Mouse (Mus musculus) MEL (cell line): ENCODE measurements around the gene Rpl13a. TPM values are rescaled to one million over a fixed set of nuclear protein-coding genes. Genes with fewer than 3 reads are reported as not detected.
A peak's percentile ranks its signal among the peaks of the same experiment; 100 is the strongest.

ENCODE experiments used
- DNase-seq: peaks from one replicate; pipeline ENCODE4 v3.0.0; 2011; ENCODE audit warnings: low read depth, low spot score
- H3K27ac ChIP-seq: 2 replicates; pipeline ENCODE4 v1.5.1; 2012; ENCODE audit warnings: low read depth, mild to moderate bottlenecking, control low read depth, low read length, moderate library complexity; ENCODE audit not compliant: control insufficient read depth
- H3K27me3 ChIP-seq, 2 experiments: fragments of 150-350 bp in 1 of 2; sonication (generic) in 1 of 2; 2 replicates each; pipeline ENCODE4 v1.6.1; 2012; ENCODE audit warnings: low read length in 2 of 2, mild to moderate bottlenecking in 2 of 2, improper control_type of control experiment in 1 of 2, moderate library complexity in 1 of 2; ENCODE audit not compliant: insufficient read depth in 2 of 2, control insufficient read depth in 1 of 2
- H3K36me3 ChIP-seq, 2 experiments: 2 replicates each; pipeline ENCODE4 v1.6.1; 2012 to 2014; ENCODE audit warnings: low read length in 2 of 2, improper control_type of control experiment in 1 of 2, inconsistent platforms in 1 of 2, mild to moderate bottlenecking in 1 of 2; ENCODE audit not compliant: insufficient read depth in 2 of 2, control insufficient read depth in 1 of 2
- H3K4me1 ChIP-seq, 2 experiments: fragments of 150-350 bp in 1 of 2; sonication (generic) in 1 of 2; 2 replicates each; pipeline ENCODE4 v1.6.1; 2012; ENCODE audit warnings: low read length in 2 of 2, improper control_type of control experiment in 1 of 2, mild to moderate bottlenecking in 1 of 2; ENCODE audit not compliant: insufficient read depth in 2 of 2, control insufficient read depth in 1 of 2
- H3K4me3 ChIP-seq, 2 experiments: fragments of 150-350 bp in 1 of 2; sonication (generic) in 1 of 2; 2 replicates each; pipeline ENCODE4 v1.5.1; 2012; ENCODE audit warnings: low read depth in 2 of 2, low read length in 2 of 2, mild to moderate bottlenecking in 2 of 2, moderate library complexity in 2 of 2, control low read depth in 1 of 2, improper control_type of control experiment in 1 of 2; ENCODE audit not compliant: control insufficient read depth in 1 of 2, insufficient read depth in 1 of 2
- H3K79me2 ChIP-seq: 2 replicates; pipeline ENCODE4 v1.6.1; 2012; ENCODE audit warnings: mild to moderate bottlenecking, low read length, moderate library complexity; ENCODE audit not compliant: control insufficient read depth, poor library complexity, insufficient read depth
- H3K9ac ChIP-seq: 2 replicates; pipeline ENCODE4 v1.6.1; 2012; ENCODE audit warnings: low read depth, mild to moderate bottlenecking, control low read depth, low read length, moderate library complexity; ENCODE audit not compliant: control insufficient read depth, poor library complexity, severe bottlenecking
- H3K9me3 ChIP-seq: fragments of 150-350 bp; sonication (generic); replicated peaks from 2 replicates; pipeline ENCODE4 v1.6.1; 2012; ENCODE audit warnings: mild to moderate bottlenecking, low read length, improper control_type of control experiment, moderate library complexity; ENCODE audit not compliant: insufficient read depth
- BHLHE40 ChIP-seq: IDR thresholded peaks from 2 replicates; pipeline ENCODE4 v1.6.1; 2012; ENCODE audit warnings: low read depth, mild to moderate bottlenecking, inconsistent platforms, low read length, improper control_type of control experiment, borderline replicate concordance
- CHD1 ChIP-seq: IDR thresholded peaks from 2 replicates; pipeline ENCODE4 v1.6.1; 2012; ENCODE audit warnings: low read depth, mild to moderate bottlenecking, inconsistent platforms, low read length, improper control_type of control experiment
- CHD2 ChIP-seq: IDR thresholded peaks from 2 replicates; pipeline ENCODE4 v1.6.1; 2011; ENCODE audit warnings: low read length, improper control_type of control experiment
- CTCF ChIP-seq, 3 experiments: IDR thresholded peaks in 2 of 3; conservative IDR thresholded peaks in 1 of 3; 2 replicates each; pipeline ENCODE4 v1.5.1; 2011 to 2012; ENCODE audit warnings: low read length in 3 of 3, low read depth in 2 of 3, mild to moderate bottlenecking in 2 of 3, improper control_type of control experiment in 1 of 3, inconsistent platforms in 1 of 3, mixed read lengths in 1 of 3, moderate library complexity in 1 of 3; ENCODE audit not compliant: control insufficient read depth in 1 of 3, insufficient read depth in 1 of 3, poor library complexity in 1 of 3, severe bottlenecking in 1 of 3
- E2F4 ChIP-seq: IDR thresholded peaks from 2 replicates; pipeline ENCODE4 v1.6.1; 2011; ENCODE audit warnings: low read depth, low read length, improper control_type of control experiment, borderline replicate concordance
- ELF1 ChIP-seq: IDR thresholded peaks from 2 replicates; pipeline ENCODE4 v1.6.1; 2014; ENCODE audit warnings: low read depth, mild to moderate bottlenecking, inconsistent platforms, low read length, improper control_type of control experiment, moderate library complexity
- EP300 ChIP-seq, 2 experiments: IDR thresholded peaks; 2 replicates each; pipeline ENCODE4 v1.6.1; 2011; ENCODE audit warnings: improper control_type of control experiment in 2 of 2, low read length in 2 of 2, low read depth in 1 of 2, mild to moderate bottlenecking in 1 of 2
- ETS1 ChIP-seq: IDR thresholded peaks from 2 replicates; pipeline ENCODE4 v1.6.1; 2012; ENCODE audit warnings: low read depth, mild to moderate bottlenecking, inconsistent platforms, low read length, improper control_type of control experiment, moderate library complexity
- GATA1 ChIP-seq: IDR thresholded peaks from 2 replicates; pipeline ENCODE4 v1.6.1; 2011; ENCODE audit warnings: low read depth, low read length, improper control_type of control experiment
- HCFC1 ChIP-seq: IDR thresholded peaks from 2 replicates; pipeline ENCODE4 v1.6.1; 2012; ENCODE audit warnings: low read depth, mild to moderate bottlenecking, inconsistent platforms, low read length, improper control_type of control experiment, moderate library complexity
- JUND ChIP-seq: IDR thresholded peaks from 2 replicates; pipeline ENCODE4 v1.6.1; 2011; ENCODE audit warnings: low read depth, mild to moderate bottlenecking, improper control_type of control experiment, low read length
- MAZ ChIP-seq: IDR thresholded peaks from 2 replicates; pipeline ENCODE4 v1.6.1; 2012; ENCODE audit warnings: low read depth, mild to moderate bottlenecking, inconsistent platforms, low read length, improper control_type of control experiment
- MEF2A ChIP-seq: IDR thresholded peaks from 2 replicates; pipeline ENCODE4 v1.6.1; 2014; ENCODE audit warnings: low read depth, mild to moderate bottlenecking, inconsistent platforms, low read length, improper control_type of control experiment; ENCODE audit not compliant: poor library complexity, insufficient replicate concordance, severe bottlenecking; ENCODE audit errors: extremely low read depth
- MYB ChIP-seq: IDR thresholded peaks from 2 replicates; pipeline ENCODE4 v1.6.1; 2011; ENCODE audit warnings: mild to moderate bottlenecking, low read depth, low read length, improper control_type of control experiment
- MYC ChIP-seq: IDR thresholded peaks from 2 replicates; pipeline ENCODE4 v1.6.1; 2011; ENCODE audit warnings: low read depth, mild to moderate bottlenecking, low read length, improper control_type of control experiment, moderate library complexity
- NELFE ChIP-seq: IDR thresholded peaks from 2 replicates; pipeline ENCODE4 v1.6.1; 2011; ENCODE audit warnings: low read depth, low read length, improper control_type of control experiment
- NRF1 ChIP-seq: IDR thresholded peaks from 2 replicates; pipeline ENCODE4 v1.6.1; 2014; ENCODE audit warnings: low read depth, mild to moderate bottlenecking, inconsistent platforms, low read length, improper control_type of control experiment, moderate library complexity; ENCODE audit not compliant: poor library complexity, insufficient read depth, severe bottlenecking
- POLR2A ChIP-seq, 2 experiments: IDR thresholded peaks; 2 replicates each; pipeline ENCODE4 v1.6.1; 2011 to 2012; ENCODE audit warnings: low read length in 2 of 2, mild to moderate bottlenecking in 2 of 2, control low read depth in 1 of 2, improper control_type of control experiment in 1 of 2, low read depth in 1 of 2, moderate library complexity in 1 of 2; ENCODE audit not compliant: control insufficient read depth in 1 of 2, insufficient read depth in 1 of 2, poor library complexity in 1 of 2
- POLR2AphosphoS2 ChIP-seq: IDR thresholded peaks from 2 replicates; pipeline ENCODE4 v1.6.1; 2011; ENCODE audit warnings: low read length, improper control_type of control experiment
- POLR2AphosphoS5 ChIP-seq: IDR thresholded peaks from 2 replicates; pipeline ENCODE4 v1.6.1; 2012; ENCODE audit warnings: low read depth, borderline replicate concordance, mild to moderate bottlenecking, inconsistent platforms, low read length, moderate library complexity, mixed read lengths
- RCOR1 ChIP-seq: IDR thresholded peaks from 2 replicates; pipeline ENCODE4 v1.6.1; 2012; ENCODE audit warnings: low read depth, mild to moderate bottlenecking, inconsistent platforms, low read length, improper control_type of control experiment
- TBP ChIP-seq: IDR thresholded peaks from 2 replicates; pipeline ENCODE4 v1.8.0; 2011; ENCODE audit warnings: low read depth, low read length, improper control_type of control experiment
- TCF12 ChIP-seq: IDR thresholded peaks from 2 replicates; pipeline ENCODE4 v1.6.1; 2014; ENCODE audit warnings: low read depth, mild to moderate bottlenecking, inconsistent platforms, low read length, improper control_type of control experiment, moderate library complexity
- UBTF ChIP-seq: IDR thresholded peaks from 2 replicates; pipeline ENCODE4 v1.6.1; 2012; ENCODE audit warnings: low read depth, mild to moderate bottlenecking, inconsistent platforms, low read length, improper control_type of control experiment, moderate library complexity, borderline replicate concordance; ENCODE audit not compliant: insufficient read depth
- USF1 ChIP-seq: IDR thresholded peaks from 2 replicates; pipeline ENCODE4 v1.6.1; 2014; ENCODE audit warnings: low read depth, mild to moderate bottlenecking, inconsistent platforms, low read length, improper control_type of control experiment, moderate library complexity
- ZMIZ1 ChIP-seq: IDR thresholded peaks from 2 replicates; pipeline ENCODE4 v1.6.1; 2012; ENCODE audit warnings: low read depth, mild to moderate bottlenecking, inconsistent platforms, low read length, improper control_type of control experiment, moderate library complexity
- ZNF384 ChIP-seq: IDR thresholded peaks from 2 replicates; pipeline ENCODE4 v1.6.1; 2012; ENCODE audit warnings: low read depth, mild to moderate bottlenecking, inconsistent platforms, low read length, improper control_type of control experiment
- polyA plus RNA-seq, 2 experiments: library from polyadenylated mRNA; stranded (reverse) in 1 of 2; unstranded in 1 of 2; fragments of >175 nt in 1 of 2; fragments of >200 nt in 1 of 2; gene quantifications; 2 replicates each; pipeline versions ENCODE4 v1.2.1 to v1.2.4; 2012; ENCODE audit warnings: low replicate concordance in 2 of 2, low read depth in 1 of 2; ENCODE audit not compliant: insufficient read length in 2 of 2, insufficient read depth in 1 of 2, missing spikeins in 1 of 2
- total RNA-seq: library from RNA; depleted of rRNA; stranded (reverse); fragments of 300-350 nt; gene quantifications from 2 replicates; pipeline ENCODE4 v1.2.3, GENCODE M21; 2012

Rpl13a gene
- total and polyA plus RNA-seq, 3 experiments = 2,091 to 3,727 (median 3,160) TPM

DNA sequence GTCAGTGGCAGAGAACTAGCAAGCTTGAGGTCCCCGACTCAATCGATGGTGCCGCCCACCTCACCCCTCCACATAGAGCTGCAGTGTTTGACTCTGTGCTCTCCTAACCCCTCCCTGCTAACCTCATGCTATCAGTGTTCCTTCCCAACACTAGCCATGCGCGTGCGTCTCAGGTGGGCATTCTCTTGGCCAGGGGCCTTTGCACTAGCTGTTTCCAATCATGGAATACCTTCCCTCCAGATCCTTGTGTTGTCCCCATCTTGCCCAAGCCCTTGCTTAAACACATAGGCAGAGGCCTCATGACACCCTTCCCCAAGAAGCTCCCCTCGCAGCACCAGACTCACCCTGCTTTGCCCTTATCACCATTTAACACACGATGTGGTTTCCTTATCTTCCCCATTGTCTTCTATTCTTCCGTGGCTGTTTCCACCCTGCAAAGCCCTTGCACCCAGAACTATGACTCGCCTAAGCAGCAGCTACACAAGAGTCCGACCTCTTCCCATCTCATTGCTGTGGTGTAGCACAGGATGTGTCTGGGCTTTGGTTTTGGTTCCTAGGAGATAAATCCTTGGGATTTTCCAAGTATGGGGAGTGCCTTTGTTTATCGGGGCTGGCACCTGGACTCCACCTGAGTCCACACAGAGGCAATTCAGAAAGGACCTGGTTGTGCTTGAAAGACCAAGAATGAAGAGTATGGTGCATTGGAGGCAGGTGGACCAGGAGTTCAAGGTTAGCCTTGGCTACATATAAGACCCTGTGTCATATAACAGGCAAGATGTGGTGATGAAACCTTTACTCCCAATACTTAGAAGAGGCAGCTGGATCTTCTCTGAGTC lies 8.8 kb upstream of the Rpl13a start (continued):
- TF ChIP-seq MYB = peak; percentile 31; the same call in 1 of the 2 replicates
- peak; percentile 59 for TF ChIP-seq HCFC1
- peak; percentile 53; the same call in 1 of the 2 replicates for TF ChIP-seq NRF1
- peak; percentile 65; the same call in 1 of the 2 replicates for TF ChIP-seq ELF1
- TF ChIP-seq ZNF384 = peak; percentile 34; the same call in 1 of the 2 replicates
- TF ChIP-seq EP300 (IDR thresholded peaks at IDR 0.05; ENCODE audit: low read depth in 1 of 2, low read length in 2 of 2) = peak; percentile 97 to 98
- peak; percentile 59; the same call in 1 of the 2 replicates for TF ChIP-seq TBP
- peak; percentile 79; the same call in 1 of the 2 replicates for TF ChIP-seq MAZ
- TF ChIP-seq TCF12 = peak; percentile 99
- no peak; the same call in none of the 2 replicates for TF ChIP-seq MYC
- peak; percentile 63 for TF ChIP-seq JUND
- no peak for TF ChIP-seq CTCF (IDR thresholded peaks at IDR 0.05 in 2 of 3, conservative IDR thresholded peaks at IDR 0.05 in 1 of 3; ENCODE audit: control insufficient read depth in 1 of 3, insufficient read depth in 1 of 3, low read depth in 2 of 3, low read length in 3 of 3, poor library complexity in 1 of 3, severe bottlenecking in 1 of 3)
- peak in 1 of 2 experiments; percentile 52; a peak in 1 of 4 replicates for TF ChIP-seq POLR2A (IDR thresholded peaks at IDR 0.05; ENCODE audit: control insufficient read depth in 1 of 2, insufficient read depth in 1 of 2, low read depth in 1 of 2, low read length in 2 of 2, poor library complexity in 1 of 2)
- no peak for TF ChIP-seq E2F4

- no peaks in the 10 kb centered on the region for H3K27me3 ChIP-seq
- peak; percentile 32; the same call in 1 of the 2 replicates for TF ChIP-seq MAZ
- TF ChIP-seq CHD2 = no peak
- TF ChIP-seq TBP = 0 out of 2 replicates have a peak, but pooled peaks have one; percentile 59
- TF ChIP-seq UBTF = no peak
- peak; percentile 95 for TF ChIP-seq ETS1
- TF ChIP-seq POLR2AphosphoS5 = no peak
- peak; percentile 68 for TF ChIP-seq MYC
- no peak; the same call in 1 of the 2 replicates for TF ChIP-seq CHD1
- TF ChIP-seq JUND = no peak
- TF ChIP-seq BHLHE40 = peak; percentile 57; the same call in 1 of the 2 replicates
- peak; percentile 54 to 60; a peak in 2 of 4 replicates for TF ChIP-seq POLR2A (IDR thresholded peaks at IDR 0.05; ENCODE audit: control insufficient read depth in 1 of 2, insufficient read depth in 1 of 2, low read depth in 1 of 2, low read length in 2 of 2, poor library complexity in 1 of 2)
- peak; percentile 91 to 96 (median 92) for TF ChIP-seq CTCF (IDR thresholded peaks at IDR 0.05 in 2 of 3, conservative IDR thresholded peaks at IDR 0.05 in 1 of 3; ENCODE audit: control insufficient read depth in 1 of 3, insufficient read depth in 1 of 3, low read depth in 2 of 3, low read length in 3 of 3, poor library complexity in 1 of 3, severe bottlenecking in 1 of 3)
- TF ChIP-seq RCOR1 = 0 out of 2 replicates have a peak, but pooled peaks have one; percentile 11
- no peak for TF ChIP-seq MYB
- no peak for TF ChIP-seq E2F4
- no peak for TF ChIP-seq MEF2A
- no peak for TF ChIP-seq GATA1
- TF ChIP-seq POLR2AphosphoS2 = peak; percentile 37; the same call in 1 of the 2 replicates
- no peak for TF ChIP-seq USF1
- 0 out of 2 replicates have a peak, but pooled peaks have one; percentile 17 for TF ChIP-seq ELF1
- TF ChIP-seq ZMIZ1 = peak; percentile 65; the same call in 1 of the 2 replicates
- 0 out of 2 replicates have a peak, but pooled peaks have one; percentile 26 for TF ChIP-seq NRF1
- peak; percentile 56 for TF ChIP-seq NELFE
- TF ChIP-seq HCFC1 = peak; percentile 63; the same call in 1 of the 2 replicates
Observed at GRCm38 (mm10) chr7:45135993-45136567, 7.5 kb upstream of the Rpl13a start, which contains the start of the genes Gm45713 and Flt3l. Gene Gm45713 (minus strand): TSS chr7:45136231. Gene Flt3l (minus strand): TSS chr7:45136432.

More at GRCm38 (mm10) chr7:45135993-45136567, 7.5 kb upstream of the Rpl13a start, which contains the start of the genes Gm45713 and Flt3l:
- no peaks in the 10 kb centered on the region for H3K9me3 ChIP-seq
- no peaks in the 10 kb centered on the region; the same call in 1 of the 2 replicates for H3K79me2 ChIP-seq
- H3K27ac ChIP-seq = peak within 1 kb of the TSS; percentile 92
- peak within 1 kb of the TSS; percentile 75 for H3K9ac ChIP-seq
- DNase-seq = peak; percentile 94
- H3K4me3 ChIP-seq = peak within 1 kb of the TSS; percentile 61 to 74
- H3K36me3 ChIP-seq = peaks cover 0 to 16% of the 10 kb centered on the region in 2 experiments; a peak in 2 of 4 replicates
- peaks cover 11 to 27% of the 10 kb centered on the region in 2 experiments for H3K4me1 ChIP-seq
